Mouse (Mus musculus): Measurements from ENCODE around the gene E130309D02Rik. TPM values are rescaled to one million over a fixed set of nuclear protein-coding genes. Genes with fewer than 3 reads are reported as not detected.
A peak's percentile ranks its signal among the peaks of the same experiment; 100 is the strongest.

The E130309D02Rik gene
- polyA plus RNA-seq, 2 experiments: 12.7 to 13.7 TPM

DNA sequence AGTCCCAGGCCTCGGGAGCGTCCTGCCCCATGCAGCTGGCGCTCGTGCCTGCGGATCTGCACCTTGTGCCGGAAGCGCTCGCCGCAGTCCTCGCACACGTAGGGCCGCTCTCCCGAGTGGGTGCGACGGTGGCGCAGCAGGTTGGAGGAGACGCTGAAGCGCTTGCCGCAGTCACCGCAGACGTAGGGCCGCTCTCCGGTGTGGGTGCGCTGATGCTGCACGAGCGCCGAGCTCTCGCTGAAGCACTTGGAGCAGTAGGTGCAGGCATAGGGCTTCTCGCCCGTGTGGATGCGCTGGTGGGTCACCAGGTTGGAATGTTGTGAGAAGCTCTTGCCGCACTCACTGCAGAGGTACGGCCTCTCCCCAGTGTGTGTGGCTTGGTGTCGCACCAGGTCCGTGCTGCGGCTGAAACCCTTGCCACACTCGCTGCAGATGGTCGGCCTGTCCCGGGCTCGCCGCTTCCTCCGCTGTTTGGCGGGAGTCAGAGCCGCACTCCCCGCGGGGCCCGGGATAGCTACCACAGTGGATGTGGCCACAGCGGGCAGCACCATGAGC lies 27.3 kb downstream of the E130309D02Rik start:
- WGBS (ENCODE audit: insufficient replicate concordance): 3% methylated on average over 48 of the region's 48 CpGs
- ATAC-seq (ENCODE audit: insufficient read depth): no peak
- no peaks in the 10 kb centered on the region for H3K9me3 ChIP-seq (ENCODE audit: control insufficient read depth, low read length)
- peaks cover 46% of the 10 kb centered on the region for H3K27me3 ChIP-seq (ENCODE audit: control insufficient read depth, insufficient read depth, low read length)
- H3K4me2 ChIP-seq (ENCODE audit: low read depth): peak overlapping the region; percentile 45
- no peak for TF ChIP-seq EP300 (IDR thresholded peaks at IDR 0.05; ENCODE audit: low read depth)
- no peak for TF ChIP-seq CTCF (IDR thresholded peaks at IDR 0.05; ENCODE audit: low read depth)
- peak overlapping the region in 1 of 2 experiments; percentile 10; a peak in 1 of 4 replicates for H3K4me3 ChIP-seq (ENCODE audit: insufficient read depth in 1 of 2, low read depth in 2 of 2, low read length in 2 of 2)
- H3K27ac ChIP-seq: no peak overlapping the region
- DNase-seq (ENCODE audit: low read depth in 3 of 3, low spot score in 3 of 3): no peak
- H3K4me1 ChIP-seq (replicated peaks; ENCODE audit: control insufficient read depth in 2 of 2, insufficient read depth in 2 of 2, low read length in 1 of 2): no peaks in the 10 kb centered on the region
- no peak overlapping the region for H3K9ac ChIP-seq (replicated peaks)
- no peaks in the 10 kb centered on the region for H3K36me3 ChIP-seq (replicated peaks; ENCODE audit: control insufficient read depth, insufficient read depth, low read depth)

DNA sequence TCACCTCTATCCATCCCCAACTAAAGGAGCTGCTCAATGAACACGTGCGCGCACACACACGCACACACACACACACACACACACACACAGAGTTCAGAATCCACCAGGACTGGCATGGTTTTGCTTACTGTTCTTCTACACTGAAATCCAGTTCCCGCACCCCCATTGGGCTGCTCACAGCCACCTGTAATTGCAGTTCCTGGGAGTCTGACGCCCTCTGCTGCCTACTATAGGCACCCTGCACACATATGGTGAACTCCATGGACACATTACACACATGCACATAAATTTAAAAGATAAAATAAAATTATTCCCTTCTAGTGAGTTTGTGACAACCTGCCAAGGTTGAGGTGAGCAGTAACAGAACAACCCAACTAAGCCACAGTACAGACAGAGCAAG lies 30.4 kb downstream of the E130309D02Rik start:
- Histone ChIP-seq H3K9me3 (ENCODE audit: control insufficient read depth, low read length) (no peaks in the 10 kb centered on the region), H3K4me2 (ENCODE audit: low read depth) (no peak overlapping the region), H3K27me3 (ENCODE audit: control insufficient read depth, insufficient read depth, low read length) (peaks cover 26% of the 10 kb centered on the region), H3K4me3 (ENCODE audit: insufficient read depth in 1 of 2, low read depth in 2 of 2, low read length in 2 of 2) (no peak overlapping the region), H3K4me1 (replicated peaks; ENCODE audit: control insufficient read depth in 2 of 2, insufficient read depth in 2 of 2, low read length in 1 of 2) (no peaks in the 10 kb centered on the region), H3K27ac (no peak overlapping the region), H3K9ac (replicated peaks) (no peak overlapping the region), H3K36me3 (replicated peaks; ENCODE audit: control insufficient read depth, insufficient read depth, low read depth) (no peaks in the 10 kb centered on the region)
- DNase-seq (ENCODE audit: low read depth in 3 of 3, low spot score in 3 of 3): no peak
- no peak for ATAC-seq (ENCODE audit: insufficient read depth)
- no peak for TF ChIP-seq EP300 (IDR thresholded peaks at IDR 0.05; ENCODE audit: low read depth)
- peak; percentile 51 for TF ChIP-seq CTCF (IDR thresholded peaks at IDR 0.05; ENCODE audit: low read depth)
- 44% methylated on average over 6 of the region's 6 CpGs for WGBS (ENCODE audit: insufficient replicate concordance)

DNA sequence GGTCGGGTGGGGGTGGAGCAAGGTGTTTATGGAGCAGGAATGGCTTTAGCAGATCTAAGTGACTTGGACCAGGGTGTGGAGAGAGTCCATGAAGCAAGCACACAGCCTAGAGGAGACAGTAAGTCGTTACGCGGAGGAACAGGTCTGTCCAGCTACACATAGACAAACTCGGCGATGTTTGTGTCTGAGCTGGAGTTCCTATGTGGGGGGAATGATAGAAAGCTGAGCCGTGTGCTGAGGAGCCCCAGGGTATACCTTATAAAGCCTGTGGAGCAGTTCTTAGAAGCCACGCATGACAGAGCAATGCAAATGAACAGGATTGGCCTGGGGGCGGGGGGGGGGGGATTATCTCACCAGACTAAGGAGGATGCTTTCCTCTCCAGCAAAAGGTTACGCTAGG lies 35.9 kb downstream of the E130309D02Rik start:
- no peak overlapping the region for H3K4me2 ChIP-seq (ENCODE audit: low read depth)
- no peak overlapping the region for H3K9ac ChIP-seq (replicated peaks)
- no peak overlapping the region for H3K4me3 ChIP-seq (ENCODE audit: insufficient read depth in 1 of 2, low read depth in 2 of 2, low read length in 2 of 2)
- 39% methylated on average over 10 of the region's 10 CpGs for WGBS (ENCODE audit: insufficient replicate concordance)
- no peak overlapping the region for H3K27ac ChIP-seq
- DNase-seq (ENCODE audit: low read depth in 3 of 3, low spot score in 3 of 3) (no peak), ATAC-seq (ENCODE audit: insufficient read depth) (no peak)
- H3K27me3 ChIP-seq (ENCODE audit: control insufficient read depth, insufficient read depth, low read length): no peaks in the 10 kb centered on the region
- no peaks in the 10 kb centered on the region for H3K36me3 ChIP-seq (replicated peaks; ENCODE audit: control insufficient read depth, insufficient read depth, low read depth)
- no peaks in the 10 kb centered on the region for H3K9me3 ChIP-seq (ENCODE audit: control insufficient read depth, low read length)
- H3K4me1 ChIP-seq (replicated peaks; ENCODE audit: control insufficient read depth in 2 of 2, insufficient read depth in 2 of 2, low read length in 1 of 2): no peaks in the 10 kb centered on the region
- TF ChIP-seq EP300 (IDR thresholded peaks at IDR 0.05; ENCODE audit: low read depth) (no peak), CTCF (IDR thresholded peaks at IDR 0.05; ENCODE audit: low read depth) (no peak)

DNA sequence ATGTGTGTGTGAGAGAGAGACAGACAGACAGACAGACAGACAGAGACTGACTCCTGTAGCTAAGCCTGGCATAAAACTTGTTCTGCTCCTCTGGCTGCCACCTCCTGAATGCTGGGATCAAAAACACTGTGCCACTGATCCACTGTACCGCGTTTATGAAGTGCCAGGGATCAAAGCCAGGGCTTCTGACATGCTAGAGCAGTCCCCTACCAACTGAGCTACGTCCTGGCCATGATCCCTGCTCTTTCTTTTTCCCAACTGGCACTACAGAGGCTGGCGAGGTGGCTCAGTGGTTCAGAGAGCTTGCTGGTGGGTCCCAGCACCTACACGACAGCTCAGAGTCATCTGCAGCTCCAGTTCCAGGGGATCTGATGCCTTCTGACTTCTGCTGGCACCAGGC lies 39.4 kb downstream of the E130309D02Rik start:
- no peak for DNase-seq (ENCODE audit: low read depth in 3 of 3, low spot score in 3 of 3)
- Histone ChIP-seq H3K9me3 (ENCODE audit: control insufficient read depth, low read length) (no peaks in the 10 kb centered on the region), H3K4me1 (replicated peaks; ENCODE audit: control insufficient read depth in 2 of 2, insufficient read depth in 2 of 2, low read length in 1 of 2) (no peaks in the 10 kb centered on the region), H3K27ac (no peak overlapping the region), H3K4me2 (ENCODE audit: low read depth) (no peak overlapping the region), H3K27me3 (ENCODE audit: control insufficient read depth, insufficient read depth, low read length) (no peaks in the 10 kb centered on the region), H3K9ac (replicated peaks) (no peak overlapping the region), H3K36me3 (replicated peaks; ENCODE audit: control insufficient read depth, insufficient read depth, low read depth) (no peaks in the 10 kb centered on the region), H3K4me3 (ENCODE audit: insufficient read depth in 1 of 2, low read depth in 2 of 2, low read length in 2 of 2) (no peak overlapping the region)
- TF ChIP-seq CTCF (IDR thresholded peaks at IDR 0.05; ENCODE audit: low read depth) (no peak), EP300 (IDR thresholded peaks at IDR 0.05; ENCODE audit: low read depth) (no peak)
- ATAC-seq (ENCODE audit: insufficient read depth): no peak
- 38% methylated on average over 5 of the region's 5 CpGs for WGBS (ENCODE audit: insufficient replicate concordance)

DNA sequence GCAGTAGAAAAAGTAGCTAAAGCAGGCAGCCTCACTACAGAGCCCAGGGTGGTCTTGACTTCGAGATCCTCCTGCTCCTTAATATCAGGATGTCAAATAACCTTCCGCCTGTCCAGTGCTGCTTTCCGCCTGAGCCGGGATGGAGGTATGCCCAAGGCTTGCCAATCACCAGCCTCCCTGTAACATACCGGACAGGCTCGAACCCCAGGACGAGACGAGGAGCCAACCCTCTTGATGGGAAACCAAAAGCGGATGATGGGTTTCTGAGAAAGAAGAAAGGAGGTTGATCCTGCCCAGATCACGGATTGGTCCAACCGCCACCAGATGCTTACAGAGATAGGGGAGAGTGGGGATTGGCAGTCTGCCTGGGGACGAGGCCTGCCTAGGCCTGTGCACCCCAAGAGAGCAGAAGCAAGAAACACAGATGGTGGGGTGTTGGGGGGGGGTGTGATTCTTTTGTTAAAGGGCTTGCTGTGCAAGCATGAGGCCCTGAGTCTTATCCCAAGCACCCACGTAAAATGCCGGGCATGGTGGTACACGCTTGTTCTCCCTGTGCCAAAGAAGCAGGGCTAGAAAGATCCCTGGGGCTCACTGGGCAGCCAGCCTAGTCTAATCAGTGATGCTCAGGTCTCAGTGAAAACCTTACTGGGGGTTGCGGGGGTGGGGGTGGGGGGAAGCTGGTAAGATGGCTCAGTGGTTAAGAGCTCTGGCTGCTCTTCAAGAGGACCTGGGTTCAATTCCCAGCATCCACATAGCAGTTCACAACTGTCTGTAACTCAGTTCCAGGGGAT lies 42.4 kb downstream of the E130309D02Rik start:
- no peak overlapping the region for H3K27ac ChIP-seq
- H3K9me3 ChIP-seq (ENCODE audit: control insufficient read depth, low read length): no peaks in the 10 kb centered on the region
- H3K9ac ChIP-seq (replicated peaks): no peak overlapping the region
- no peaks in the 10 kb centered on the region; the same call in 1 of the 2 replicates for H3K27me3 ChIP-seq (ENCODE audit: control insufficient read depth, insufficient read depth, low read length)
- no peak overlapping the region for H3K4me3 ChIP-seq (ENCODE audit: insufficient read depth in 1 of 2, low read depth in 2 of 2, low read length in 2 of 2)
- no peak for ATAC-seq (ENCODE audit: insufficient read depth)
- no peak for DNase-seq (ENCODE audit: low read depth in 3 of 3, low spot score in 3 of 3)
- 0 out of 4 replicates have a peak, but pooled peaks cover 0 to 3% of the 10 kb centered on the region in 2 experiments for H3K4me1 ChIP-seq (replicated peaks; ENCODE audit: control insufficient read depth in 2 of 2, insufficient read depth in 2 of 2, low read length in 1 of 2)
- 62% methylated on average over 16 of the region's 16 CpGs for WGBS (ENCODE audit: insufficient replicate concordance)
- H3K4me2 ChIP-seq (ENCODE audit: low read depth): no peak overlapping the region
- H3K36me3 ChIP-seq (replicated peaks; ENCODE audit: control insufficient read depth, insufficient read depth, low read depth): no peaks in the 10 kb centered on the region
- TF ChIP-seq EP300 (IDR thresholded peaks at IDR 0.05; ENCODE audit: low read depth): no peak
- no peak for TF ChIP-seq CTCF (IDR thresholded peaks at IDR 0.05; ENCODE audit: low read depth)

Data from liver, embryonic 14.5 days (tissue).